Mouse (Mus musculus): ENCODE data around the gene Bdnf.

- TF ChIP-seq CTCF (IDR thresholded peaks at IDR 0.05; ENCODE audit: extremely low read depth, insufficient read length, insufficient replicate concordance, low read depth, low read length) = no peak
- no peak for TF ChIP-seq POLR2A (IDR thresholded peaks at IDR 0.05; ENCODE audit: low read depth, low read length)
Observed at GRCm38 (mm10) chr2:109677221-109678089, 3.0 kb downstream of the Bdnf start.

Measured in small intestine, adult 2 months (tissue).